Mouse (Mus musculus) embryo, embryonic 11.5 days (tissue): ENCODE data around the gene Zfp423.
A peak's percentile ranks its signal among the peaks of the same experiment; 100 is the strongest.
"Not testable (repeated sequence)": the region's sequence is repeated elsewhere in the genome, so short reads cannot be mapped to it uniquely, and the experiment has no call there.

ENCODE experiments used
- DNase-seq: peaks from one replicate; pipeline ENCODE4 v3.0.0-alpha.2; 2012; ENCODE audit warnings: low read depth, low spot score

Gene Zfp423

DNA sequence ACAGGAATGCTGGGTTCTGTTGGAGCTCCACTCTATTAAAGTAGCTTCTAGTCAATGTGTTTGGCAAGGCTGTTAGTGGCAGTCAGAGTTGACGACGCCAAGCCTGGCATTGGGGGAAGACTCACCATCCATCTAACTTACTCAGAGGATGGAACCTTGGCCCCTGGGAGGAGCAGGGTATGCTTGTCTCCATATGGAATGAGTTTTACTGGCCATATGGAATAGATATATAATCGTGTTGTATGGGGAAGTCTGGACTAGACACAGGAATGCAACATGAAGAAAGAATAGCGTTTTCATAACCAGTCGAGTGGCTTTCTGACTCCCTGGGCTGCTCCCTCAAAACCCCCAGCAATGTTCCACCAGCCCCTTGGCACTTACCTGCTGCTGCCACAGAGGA is 55.3 kb downstream of the Zfp423 start:
- DNase-seq = no peak

- no peak for DNase-seq
Observed at GRCm38 (mm10) chr8:87895203-87896041, 64.0 kb downstream of the Zfp423 start.

GRCm38 (mm10) chr8:87894287-87894686 is 65.1 kb downstream of the Zfp423 start:
- no peak for DNase-seq

- DNase-seq = no peak
Observed at GRCm38 (mm10) chr8:87893547-87893946, 65.8 kb downstream of the Zfp423 start.

DNA sequence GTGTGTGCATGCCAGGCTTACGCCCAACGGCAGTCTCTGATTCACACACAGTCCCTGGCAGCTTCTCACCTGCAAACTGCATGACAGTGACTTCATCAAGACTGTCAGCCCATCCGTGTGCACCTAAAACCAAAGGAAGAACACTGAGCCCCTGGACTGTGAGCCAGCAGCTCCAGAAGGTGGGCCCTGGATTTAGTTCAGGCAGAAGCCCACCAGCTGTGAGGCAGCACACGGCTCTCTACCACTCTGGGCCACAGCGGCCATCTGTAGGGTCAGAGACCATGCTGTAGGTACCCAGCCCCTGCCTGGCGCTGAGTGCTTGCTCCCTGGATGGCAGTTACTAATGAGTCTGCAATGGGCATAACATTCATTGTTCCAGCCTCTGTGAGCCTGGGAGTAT is 66.5 kb downstream of the Zfp423 start:
- DNase-seq = no peak

DNA sequence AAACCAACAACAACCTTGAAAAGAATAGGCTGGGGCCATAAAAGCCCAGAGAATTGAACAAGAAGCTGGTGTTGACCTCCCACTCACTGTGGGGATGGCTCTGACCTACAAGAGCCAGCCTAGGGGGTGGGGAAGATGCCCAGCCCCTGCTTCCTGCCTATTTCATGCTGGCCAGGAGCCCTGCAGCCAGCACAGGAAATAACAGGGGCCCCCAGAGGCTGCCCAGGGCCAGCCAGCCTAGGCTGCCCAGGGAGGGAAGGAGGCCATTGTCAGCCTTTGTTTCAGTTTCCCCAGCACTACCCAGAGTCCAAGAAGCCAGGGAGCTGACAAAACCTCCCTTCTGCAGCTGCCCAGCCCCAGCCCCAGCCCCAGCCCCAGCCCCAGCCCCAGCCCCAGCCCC is 67.5 kb downstream of the Zfp423 start:
- DNase-seq = no peak

DNA sequence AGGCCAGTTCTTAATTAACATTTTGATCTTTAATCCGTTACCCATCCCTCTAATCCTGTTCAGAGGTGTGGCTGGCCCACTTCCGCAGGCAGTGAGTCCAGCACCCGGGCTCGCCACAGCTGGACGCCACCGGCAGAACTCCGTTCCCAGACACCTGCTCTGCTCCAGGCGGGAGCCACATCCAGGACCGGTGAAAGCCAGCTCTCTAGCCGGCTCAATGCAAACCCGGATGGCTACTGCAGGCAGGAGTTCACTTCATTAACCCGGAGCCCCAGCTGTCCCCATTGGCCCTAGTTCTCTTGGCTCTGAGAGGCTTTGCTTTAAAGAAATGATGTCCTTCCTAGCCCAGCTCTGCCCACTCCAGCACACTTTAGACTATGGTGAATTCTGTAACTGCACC is 71.4 kb downstream of the Zfp423 start:
- no peak for DNase-seq

DNA sequence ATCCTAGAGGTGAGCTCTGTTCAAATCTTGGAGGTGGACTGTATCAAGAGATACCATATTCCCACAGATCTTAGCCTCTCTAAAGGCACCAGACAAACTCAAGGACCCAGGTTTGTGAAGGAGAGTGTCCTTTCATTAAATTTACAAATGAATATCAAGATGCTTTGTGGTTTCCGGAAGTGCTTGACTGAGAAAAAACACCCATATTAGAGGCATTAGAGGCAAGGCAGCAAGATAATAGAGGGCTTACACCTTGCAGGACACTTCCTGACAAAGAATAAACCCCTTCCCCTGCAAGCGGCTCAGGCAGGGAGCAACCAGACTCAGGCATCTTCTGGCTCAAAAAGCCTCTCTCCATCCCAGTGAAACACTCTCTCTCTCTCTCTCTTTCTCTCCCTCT is 78.3 kb downstream of the Zfp423 start:
- DNase-seq = no peak

DNA sequence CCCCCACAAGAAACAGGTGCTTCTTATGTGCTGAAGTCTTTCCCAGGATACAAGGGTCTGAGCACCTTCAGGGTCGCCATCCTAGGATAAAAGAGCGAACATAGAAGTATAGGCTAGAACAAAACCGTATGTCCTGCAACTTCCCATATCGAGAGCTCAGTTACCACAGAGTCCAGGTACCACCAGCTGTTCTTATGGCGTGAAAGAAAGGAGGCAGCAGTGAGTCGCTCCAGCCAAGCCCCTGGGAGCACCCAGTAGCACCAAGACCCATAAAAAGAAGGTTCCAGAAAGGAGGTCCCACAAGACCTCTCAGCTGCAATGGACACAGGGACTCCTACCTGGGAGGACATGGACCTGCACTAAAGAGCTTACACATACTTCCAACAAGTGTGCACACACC is 83.5 kb downstream of the Zfp423 start:
- DNase-seq = no peak

GRCm38 (mm10) chr8:87875452-87875851 is 83.9 kb downstream of the Zfp423 start:
- DNase-seq = peak; percentile 57

GRCm38 (mm10) chr8:87872987-87873550 is 86.3 kb downstream of the Zfp423 start:
- DNase-seq = no peak

- no peak for DNase-seq
Observed at GRCm38 (mm10) chr8:87872356-87872930, 87.0 kb downstream of the Zfp423 start.

DNA sequence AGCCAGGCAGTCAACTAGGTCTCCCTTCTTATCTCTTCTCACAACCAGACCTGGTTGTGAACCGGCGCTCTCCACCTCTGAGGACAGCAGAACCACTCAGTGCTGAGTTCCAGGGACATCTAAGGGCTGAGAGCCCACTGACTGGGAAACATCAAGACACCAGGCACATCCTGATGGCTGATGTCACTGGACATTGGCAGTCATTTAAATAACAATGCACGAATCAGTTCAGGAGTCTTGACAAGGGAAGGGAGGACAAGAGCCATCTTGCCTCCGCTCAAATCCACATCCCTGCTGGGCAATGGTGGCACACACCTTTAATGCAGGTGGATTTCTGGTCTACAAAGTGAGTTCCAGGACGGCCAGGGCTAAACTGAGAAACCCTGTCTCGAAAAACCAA is 92.8 kb downstream of the Zfp423 start:
- no peak for DNase-seq

DNA sequence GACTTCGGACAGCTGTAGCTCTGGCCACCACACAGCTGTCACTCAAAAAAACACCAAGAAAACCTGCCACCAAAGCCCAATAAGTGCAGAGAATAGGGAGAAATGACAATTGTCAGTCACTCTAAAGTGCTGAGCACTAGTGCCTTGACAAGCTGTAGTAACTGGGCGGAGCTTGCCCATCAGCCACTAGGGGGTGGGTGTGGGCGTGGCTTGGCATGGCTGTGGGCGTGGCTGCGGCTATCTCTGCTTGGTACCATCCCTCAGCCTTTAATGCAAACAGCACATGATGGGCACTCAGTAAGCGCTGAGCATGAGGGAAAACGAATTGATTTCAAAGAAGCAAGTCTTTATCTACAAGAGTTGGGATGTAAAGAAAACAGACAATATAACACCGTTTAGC is 95.2 kb downstream of the Zfp423 start:
- DNase-seq = no peak

- no peak for DNase-seq
Observed at GRCm38 (mm10) chr8:87863128-87863527, 96.3 kb downstream of the Zfp423 start.

DNA sequence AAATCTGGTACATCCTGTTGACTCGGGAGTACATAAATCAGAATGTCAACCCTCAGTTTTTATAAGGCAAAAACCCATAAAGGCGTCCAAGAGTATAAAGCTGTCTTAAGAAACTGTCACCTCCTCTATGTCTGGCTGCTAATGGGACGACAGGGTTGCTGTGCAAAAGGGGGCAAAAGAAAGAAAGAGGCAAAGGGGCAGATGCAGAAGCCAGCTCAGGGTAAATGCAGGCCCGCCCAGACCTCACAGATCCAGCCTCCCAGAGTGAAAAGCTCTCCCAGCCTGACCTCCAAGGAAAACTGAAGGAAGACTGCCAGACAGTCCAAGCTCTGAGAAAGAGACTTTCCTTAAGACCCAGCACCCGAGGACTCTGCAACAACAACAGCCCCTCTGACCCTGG is 97.7 kb downstream of the Zfp423 start:
- DNase-seq = peak; percentile 27

- DNase-seq = no peak
Observed at GRCm38 (mm10) chr8:87860905-87861304, 98.5 kb downstream of the Zfp423 start.

DNA sequence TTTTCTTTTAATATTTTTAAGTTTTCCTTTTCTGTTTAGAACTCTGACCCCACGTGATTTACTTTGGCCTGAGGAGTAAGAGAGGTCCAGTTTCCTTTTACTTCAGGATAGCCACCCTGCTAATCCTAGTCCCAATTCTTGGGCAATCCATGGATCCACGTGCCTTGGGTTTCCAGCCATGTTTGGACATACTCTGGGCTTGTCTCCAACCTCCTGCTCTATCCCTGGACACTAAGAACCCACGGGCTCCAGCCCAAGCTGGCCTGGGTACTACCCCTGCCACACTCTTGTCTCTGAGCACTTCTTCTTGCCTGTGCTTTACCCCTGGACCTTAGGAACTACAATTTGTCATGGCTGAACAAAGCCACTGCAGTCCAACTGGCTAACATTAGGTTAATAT is 107.5 kb downstream of the Zfp423 start:
- DNase-seq = no peak

DNA sequence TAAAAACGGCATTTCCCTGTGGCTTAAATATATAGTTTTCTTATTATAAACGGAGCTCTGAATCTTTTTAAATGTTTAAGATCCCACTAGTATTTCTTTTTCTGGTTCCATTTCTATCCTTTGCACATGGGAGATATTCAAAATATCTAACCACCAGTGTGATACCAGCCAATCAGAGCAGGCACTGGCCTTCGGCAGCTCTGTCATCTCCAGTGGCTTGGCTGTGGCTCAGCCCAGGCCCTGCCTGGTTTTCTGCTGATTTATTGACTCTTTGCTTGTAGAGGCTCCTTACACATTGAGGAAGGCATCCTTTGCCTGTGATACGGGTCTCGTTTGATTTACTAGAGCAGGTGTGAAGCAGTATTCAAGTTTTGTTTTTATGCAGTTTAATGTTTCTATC is 108.0 kb downstream of the Zfp423 start:
- DNase-seq = no peak

DNA sequence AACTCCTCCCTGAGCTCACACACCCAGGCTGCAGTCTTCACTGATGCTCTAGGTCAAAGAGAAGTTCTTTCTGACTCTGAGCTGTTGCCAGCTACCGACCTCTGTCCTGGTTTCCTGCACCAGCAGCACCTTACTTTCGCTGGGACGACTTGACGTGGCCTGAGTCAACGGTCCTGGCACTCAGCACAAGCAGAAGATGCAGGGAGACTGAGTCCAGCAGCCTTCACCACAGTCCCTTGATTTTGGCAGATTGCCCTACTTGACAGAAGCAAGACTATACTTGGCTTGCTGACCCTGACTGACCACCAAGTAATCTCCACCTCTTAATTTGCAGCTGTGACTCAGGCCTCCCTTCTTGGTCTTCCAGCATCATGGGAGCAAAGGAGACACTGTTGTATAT is 110.6 kb downstream of the Zfp423 start:
- no peak for DNase-seq

GRCm38 (mm10) chr8:87847796-87848195 is 111.6 kb downstream of the Zfp423 start:
- DNase-seq = no peak

- not testable (repeated sequence) for DNase-seq
Observed at GRCm38 (mm10) chr8:87842096-87842495, 117.3 kb downstream of the Zfp423 start.

- DNase-seq = no peak
Observed at GRCm38 (mm10) chr8:87837266-87837665, 122.1 kb downstream of the Zfp423 start.
